Mouse (Mus musculus) cerebellum, adult 11 months (tissue): ENCODE measurements at regions not wholly inside any gene's neighbourhood (a gene's known extent, or its start where the extent isn't known, plus 50 kb on each side); places are given as distances from the start of the nearest gene placed in this dataset.

ENCODE experiments used
- DNase-seq: peaks from one replicate; pipeline ENCODE4 v3.0.0; 2022

GRCm38 (mm10) chr10:39316533-39316932 lies 52.1 kb upstream of the Fyn start:
- DNase-seq: no peak

GRCm38 (mm10) chr10:39315434-39316174 lies 53.1 kb upstream of the Fyn start:
- no peak for DNase-seq

- no peak for DNase-seq
Measured at GRCm38 (mm10) chr10:39311501-39311900, 57.2 kb upstream of the Fyn start.

- no peak for DNase-seq
Measured at GRCm38 (mm10) chr10:39308535-39308934, 60.1 kb upstream of the Fyn start.

GRCm38 (mm10) chr10:39292703-39293496 lies 75.8 kb upstream of the Fyn start:
- no peak for DNase-seq

GRCm38 (mm10) chr10:39291747-39292198 lies 76.9 kb upstream of the Fyn start:
- no peak for DNase-seq

- peak; percentile 23 for DNase-seq
Measured at GRCm38 (mm10) chr10:39291134-39291746, 77.4 kb upstream of the Fyn start.

GRCm38 (mm10) chr10:39290245-39290644 lies 78.4 kb upstream of the Fyn start:
- DNase-seq: no peak

GRCm38 (mm10) chr10:39280366-39281000 lies 88.2 kb upstream of the Fyn start:
- no peak for DNase-seq

- DNase-seq: no peak
Measured at GRCm38 (mm10) chr10:39274202-39274601, 94.5 kb upstream of the Fyn start.

GRCm38 (mm10) chr10:39273426-39273825 lies 95.2 kb upstream of the Fyn start:
- no peak for DNase-seq

- no peak for DNase-seq
Measured at GRCm38 (mm10) chr10:39272387-39272949, 96.2 kb upstream of the Fyn start.

- no peak for DNase-seq
Measured at GRCm38 (mm10) chr10:39270406-39270805, 98.2 kb upstream of the Fyn start.

GRCm38 (mm10) chr10:39267236-39267635 lies 101.4 kb upstream of the Fyn start:
- DNase-seq: no peak

- DNase-seq: peak; percentile 26
Measured at GRCm38 (mm10) chr10:39266482-39266881, 102.2 kb upstream of the Fyn start.

- DNase-seq: no peak
Measured at GRCm38 (mm10) chr10:39262466-39262865, 98.9 kb upstream of the Ccn6 start.

GRCm38 (mm10) chr10:39261174-39262145 lies 97.9 kb upstream of the Ccn6 start:
- no peak for DNase-seq

GRCm38 (mm10) chr10:39260061-39260460 lies 96.5 kb upstream of the Ccn6 start:
- no peak for DNase-seq

- no peak for DNase-seq
Measured at GRCm38 (mm10) chr10:39257371-39258154, 94.0 kb upstream of the Ccn6 start.

GRCm38 (mm10) chr10:39254561-39254960 lies 91.0 kb upstream of the Ccn6 start:
- DNase-seq: no peak

- DNase-seq: no peak
Measured at GRCm38 (mm10) chr10:39250039-39250438, 86.4 kb upstream of the Ccn6 start.
